ENCODE assay signal across 8 mouse cellular contexts in genomic region chr3:138143315-138144059, GRCm38 (mm10). TPM values are rescaled to one million over a fixed set of nuclear protein-coding genes. Genes with fewer than 3 reads are reported as not detected.
DNase-seq lines count a peak whose midpoint lies in the region; ATAC-seq lines count a peak whose summit lies in the region.

Trmt10a (plus strand) TSS chr3:138143448.

- peak within 1 kb of the TSS; percentile 86 for H3K9ac ChIP-seq in lung, embryonic 16.5 days (ENCODE audit: low read length)

- peak within 1 kb of the TSS; percentile 100 for H3K27ac ChIP-seq in lung, embryonic 16.5 days (ENCODE audit: low read length)

- H3K4me3 ChIP-seq in lung, embryonic 16.5 days (ENCODE audit: low read length), result peak within 1 kb of the TSS; percentile 76

- peak; percentile 88 to 91 for ATAC-seq in hematopoietic stem cell, adult 5-6 weeks (replicated peaks in 1 of 2; ENCODE audit: insufficient read depth in 1 of 2, low FRiP score in 2 of 2, low TSS enrichment in 1 of 2, low read depth in 1 of 2, poor library complexity in 2 of 2, severe bottlenecking in 2 of 2)
- peak; percentile 99 for ATAC-seq in lung, embryonic 16.5 days (ENCODE audit: low read depth)

- H3K4me2 ChIP-seq in lung, embryonic 16.5 days (ENCODE audit: low read depth, low read length), result peak within 1 kb of the TSS; percentile 87

- peaks cover 3% of the 10 kb centered on the region; the same call in 1 of the 2 replicates for H3K4me1 ChIP-seq in lung, embryonic 16.5 days (replicated peaks; ENCODE audit: control insufficient read depth, insufficient read depth, low read length)

- H3K27me3 ChIP-seq in lung, embryonic 16.5 days (ENCODE audit: control insufficient read depth, insufficient read depth, low read depth, low read length), result no peaks in the 10 kb centered on the region

- no peaks in the 10 kb centered on the region for H3K36me3 ChIP-seq in lung, embryonic 16.5 days (ENCODE audit: control insufficient read depth, insufficient read depth, low read length)

- H3K9me3 ChIP-seq in lung, embryonic 16.5 days (ENCODE audit: control insufficient read depth, low read length), result no peaks in the 10 kb centered on the region

- DNase-seq in MEL-GATA-1-ER (ENCODE audit: extremely low read depth, low read depth), result peak; percentile 95
- DNase-seq in cerebellum, adult 8-10 months, result peak; percentile 99
- peak; percentile 98 for DNase-seq in forelimb bud, embryonic 11.5 days (ENCODE audit: low read depth, low spot score)
- peak; percentile 96 for DNase-seq in layer of hippocampus, adult 9-10 months (ENCODE audit: low spot score)
- DNase-seq in ovary, postnatal 10 days (ENCODE audit: low spot score), result peak; percentile 93
- DNase-seq in thymus, postnatal 10 days (ENCODE audit: low spot score in 2 of 2), result peak; percentile 96

- whole genome bisulfite sequencing in lung, embryonic 16.5 days, result under 1% methylated on average over 68 of the region's 70 CpGs

RNA-seq across cellular contexts. Expression of gene Trmt10a, which starts in this region (rescaled TPM):
- 19.1 and 27.1 TPM in 2 replicates for total RNA-seq in hematopoietic stem cell, adult 5-6 weeks (2017)
- polyA plus RNA-seq in lung, embryonic 16.5 days (2015; fragmentation: Nextera tagmentation; extraction: Ambion mirVana), result 9.9 and 11.4 TPM in 2 replicates

Comparison
In these comparisons a context has a peak if more than half of its experiments do, and no peak if none do; other contexts are left out.
1. Peak in every context shown above with its lines: DNase-seq, ATAC-seq, H3K4me3 ChIP-seq and H3K27ac ChIP-seq.